Mouse (Mus musculus) ovary, adult 18-20 months (tissue): ENCODE results near the gene Ttc30a1.
"Not testable (repeated sequence)": the region's sequence is repeated elsewhere in the genome, so short reads cannot be mapped to it uniquely, and the experiment has no call there.

Experiments
- DNase-seq: peaks from one replicate; pipeline ENCODE4 v3.0.0; 2022; ENCODE audit warnings: low spot score, mixed read lengths

Ttc30a1 gene

GRCm38 (mm10) chr2:75982626-75983025 lies 859 bp upstream of the Ttc30a1 start:
- no peak for DNase-seq

GRCm38 (mm10) chr2:75980933-75981439 lies 781 bp downstream of the Ttc30a1 start:
- not testable (repeated sequence) for DNase-seq

GRCm38 (mm10) chr2:75977752-75978368 lies 3.9 kb downstream of the Ttc30a1 start, which contains the start of gene Ttc30a2:
Gene Ttc30a2 (minus strand): TSS chr2:75978170.
- not testable (repeated sequence) for DNase-seq

- not testable (repeated sequence) for DNase-seq
These were observed 5.7 kb downstream of the Ttc30a1 start for GRCm38 (mm10) chr2:75976070-75976469.

- DNase-seq = no peak
These were observed 7.6 kb downstream of the Ttc30a1 start for GRCm38 (mm10) chr2:75974131-75974530.

- peak; percentile 31 for DNase-seq
These were observed 16.8 kb downstream of the Ttc30a1 start for GRCm38 (mm10) chr2:75964972-75965371.

GRCm38 (mm10) chr2:75964512-75964911 lies 17.3 kb downstream of the Ttc30a1 start:
- peak; percentile 25 for DNase-seq

GRCm38 (mm10) chr2:75964051-75964450 lies 17.7 kb downstream of the Ttc30a1 start:
- DNase-seq = no peak

- no peak for DNase-seq
These were observed 18.4 kb downstream of the Ttc30a1 start for GRCm38 (mm10) chr2:75963211-75963840.

- no peak for DNase-seq
These were observed 21.1 kb downstream of the Ttc30a1 start for GRCm38 (mm10) chr2:75960366-75961330.

GRCm38 (mm10) chr2:75959850-75960365 lies 21.9 kb downstream of the Ttc30a1 start:
- DNase-seq = no peak

GRCm38 (mm10) chr2:75959183-75959849 lies 22.5 kb downstream of the Ttc30a1 start:
- no peak for DNase-seq

- DNase-seq = no peak
These were observed 26.1 kb downstream of the Ttc30a1 start for GRCm38 (mm10) chr2:75955709-75956108.

- DNase-seq = no peak
These were observed 28.4 kb downstream of the Ttc30a1 start for GRCm38 (mm10) chr2:75953320-75953719.

- DNase-seq = no peak
These were observed 31.1 kb downstream of the Ttc30a1 start for GRCm38 (mm10) chr2:75950685-75951084.

- peak; percentile 48 for DNase-seq
These were observed 43.4 kb downstream of the Ttc30a1 start, which contains the start of gene Ttc30b for GRCm38 (mm10) chr2:75938117-75939063. Gene Ttc30b (minus strand): TSS chr2:75938585.

- not testable (repeated sequence) for DNase-seq
These were observed 44.1 kb downstream of the Ttc30a1 start for GRCm38 (mm10) chr2:75937520-75938116.

GRCm38 (mm10) chr2:75936685-75937084 lies 45.1 kb downstream of the Ttc30a1 start:
- DNase-seq = not testable (repeated sequence)

- DNase-seq = no peak
These were observed 48.2 kb downstream of the Ttc30a1 start for GRCm38 (mm10) chr2:75933541-75933940.

GRCm38 (mm10) chr2:75930941-75931340 lies 50.8 kb downstream of the Ttc30a1 start:
- no peak for DNase-seq
